8 mouse cellular contexts compared by ENCODE assay signal in the genomic region with DNA sequence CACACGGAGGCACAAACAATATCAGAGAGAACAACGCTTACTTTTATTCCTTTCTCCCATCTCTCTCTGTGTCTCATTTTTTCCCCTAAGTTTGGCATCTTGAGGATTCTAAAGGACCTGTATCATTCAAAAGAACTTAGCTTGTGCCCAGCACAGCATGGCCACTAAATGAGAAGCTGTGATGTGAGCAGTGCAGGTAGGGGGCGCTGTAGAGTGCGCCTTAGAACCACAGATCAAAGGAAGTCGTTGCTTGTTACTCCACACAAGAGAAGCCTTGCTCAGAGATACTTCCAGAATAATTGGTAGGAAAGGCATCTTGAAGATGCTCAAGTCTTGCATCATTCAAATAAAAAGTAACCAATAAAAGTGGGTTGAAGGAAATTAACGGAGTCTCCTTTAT.
DNase-seq lines count a peak whose midpoint lies in the region; ATAC-seq and TF ChIP-seq lines count a peak whose summit lies in the region.

No protein-coding gene starts in this region.

- H3K27ac ChIP-seq in gastrocnemius, adult 2 months, result no peak overlapping the region
- no peak overlapping the region for H3K27ac ChIP-seq in cortical plate, adult 2 months (ENCODE audit: insufficient read depth, low read length)

- peak; percentile 62 for DNase-seq in gastrocnemius, adult 2 months
- DNase-seq in gastrocnemius, postnatal 14 days, result no peak
- DNase-seq in urinary bladder, postnatal 25 days (ENCODE audit: low spot score), result peak; percentile 29
- DNase-seq in urinary bladder, postnatal 10 days (ENCODE audit: low spot score), result no peak
- DNase-seq in kidney, postnatal 14 days, result peak; percentile 56
- peak; percentile 5 to 7 for DNase-seq in natural killer cell, adult 2 months (ENCODE audit: low spot score in 2 of 2)

- ATAC-seq in erythroblast, adult 5-6 weeks (replicated peaks; ENCODE audit: low FRiP score, poor library complexity, severe bottlenecking), result no peak

- peak; percentile 84 for TF ChIP-seq CTCF in gastrocnemius, adult 2 months (IDR thresholded peaks at IDR 0.05)
- peak; percentile 58 for TF ChIP-seq CTCF in cortical plate, adult 2 months (IDR thresholded peaks at IDR 0.05; ENCODE audit: extremely low read depth, insufficient read depth, low read length)

- no peak overlapping the region for H3K4me3 ChIP-seq in gastrocnemius, adult 2 months
- no peak overlapping the region for H3K4me3 ChIP-seq in cortical plate, adult 2 months (ENCODE audit: insufficient read depth, low read length)

- no peaks in the 10 kb centered on the region for H3K4me1 ChIP-seq in cortical plate, adult 2 months (ENCODE audit: control insufficient read depth, insufficient read depth, low read length)

- no peak for TF ChIP-seq POLR2A in cortical plate, adult 2 months (IDR thresholded peaks at IDR 0.05; ENCODE audit: extremely low read depth, insufficient read depth, low read length)

- intact Hi-C loops in gastrocnemius, adult 2 months (cut with DNase I), result loop anchor here (5.0 to 10.0 kb wide), 3 partner anchors 93 to 971 kb away; partner anchors contain the start of gene Asb4
- intact Hi-C loops in gastrocnemius, postnatal 14 days (cut with DNase I; ENCODE audit: low total_unique reads), result loop anchor here (10.0 kb wide), 1 partner anchor 131 kb away; no protein-coding TSS in a partner anchor

Comparison
In these comparisons a context has a peak if more than half of its experiments do, and no peak if none do; other contexts are left out.
1. DNase-seq: peak in gastrocnemius, adult 2 months (single experiment), urinary bladder, postnatal 25 days (single experiment), kidney, postnatal 14 days (single experiment) and natural killer cell, adult 2 months (2 of 2); none in gastrocnemius, postnatal 14 days (single experiment) and urinary bladder, postnatal 10 days (single experiment).